Comparison of ENCODE assay signal across 11 mouse cellular contexts in genomic region chr13:92855901-92856300, GRCm38 (mm10). TPM values are rescaled to one million over a fixed set of nuclear protein-coding genes. Genes with fewer than 3 reads are reported as not detected.
A peak's percentile ranks its signal among the peaks of the same experiment; 100 is the strongest.
DNase-seq lines count a peak whose midpoint lies in the region; ATAC-seq and TF ChIP-seq lines count a peak whose summit lies in the region.
"Had no signal": no experiment of that assay in that cellular context is flagged by ENCODE, and none has a peak within 500 bp of the region (broad histone marks: within the 10 kb centered on the region; RNA-seq: fewer than 3 reads in every experiment).

No protein-coding gene starts in this region.

- H3K79me2 ChIP-seq in CH12.LX (replicated peaks; ENCODE audit: control insufficient read depth, extremely low read depth, insufficient read depth, poor library complexity, severe bottlenecking): no peaks in the 10 kb centered on the region

- peak; percentile 22; the same call in 1 of the 2 replicates for TF ChIP-seq RAD21 in CH12.LX (IDR thresholded peaks at IDR 0.05; ENCODE audit: low read depth, low read length)

- no peak overlapping the region for H3K4me2 ChIP-seq in kidney, postnatal 0 days (ENCODE audit: low read length)
- no peak overlapping the region for H3K4me2 ChIP-seq in CH12.LX (ENCODE audit: insufficient read depth, low read depth, poor library complexity, severe bottlenecking)
- H3K4me2 ChIP-seq: forebrain, embryonic 13.5 days; hindbrain, embryonic 14.5 days; liver, embryonic 13.5 days; midbrain, embryonic 12.5 days had no signal

- peak; percentile 40; the same call in 1 of the 2 replicates for TF ChIP-seq CTCF in kidney, postnatal 0 days (IDR thresholded peaks at IDR 0.05; ENCODE audit: low read depth)
- TF ChIP-seq CTCF in CH12.LX (conservative IDR thresholded peaks at IDR 0.05 in 1 of 2, IDR thresholded peaks at IDR 0.05 in 1 of 2; ENCODE audit: low read depth in 2 of 2, low read length in 2 of 2): peak in 1 of 2 experiments; percentile 55; a peak in 2 of 4 replicates

- ATAC-seq in kidney, postnatal 0 days (replicated peaks; ENCODE audit: low FRiP score, low read depth): no peak
- ATAC-seq: forebrain, embryonic 13.5 days had no signal

- no peaks in the 10 kb centered on the region for H3K9me3 ChIP-seq in kidney, postnatal 0 days (replicated peaks; ENCODE audit: low read length)
- no peaks in the 10 kb centered on the region for H3K9me3 ChIP-seq in CH12.LX (replicated peaks; ENCODE audit: low read length)
- H3K9me3 ChIP-seq: forebrain, embryonic 13.5 days; liver, embryonic 13.5 days; midbrain, embryonic 12.5 days had no signal

- H3K4me3 ChIP-seq in kidney, postnatal 0 days (replicated peaks; ENCODE audit: low read depth, low read length): no peak overlapping the region
- no peak overlapping the region for H3K4me3 ChIP-seq in CH12.LX (replicated peaks in 1 of 3; ENCODE audit: low read depth in 2 of 3, low read length in 2 of 3, poor library complexity in 1 of 3)
- H3K4me3 ChIP-seq: forebrain, embryonic 13.5 days; liver, embryonic 13.5 days; midbrain, embryonic 12.5 days had no signal

- TF ChIP-seq POLR2A in CH12.LX (IDR thresholded peaks at IDR 0.05; ENCODE audit: low read depth, low read length): no peak

- in situ Hi-C loops in CH12.LX (cut with MboI; ENCODE audit: low pct_ligation_motif_present, low pct_unique_long_range_greater_than_20kb, low sequenced_read_pairs): no loop called here

- dilution Hi-C loops in CH12.LX (cut with MboI; ENCODE audit: extremely low pct_ligation_motif_present, extremely low pct_unique_long_range_greater_than_20kb, low sequenced_read_pairs): no loop called here

- DNase-seq in kidney, postnatal 0 days (ENCODE audit: low spot score): no peak
- DNase-seq in kidney, adult 8-10 months: no peak
- DNase-seq in 416B (ENCODE audit: low read depth) (peak; percentile 18), CH12.LX (ENCODE audit: extremely low read depth) (peak; percentile 24)
- peak; percentile 43 for DNase-seq in induced T-regulatory cell, adult 2 months (ENCODE audit: low read depth)
- DNase-seq in urinary bladder, postnatal 10 days (ENCODE audit: low spot score): no peak
- DNase-seq in natural killer cell, adult 2 months (ENCODE audit: low spot score in 2 of 2): no peak
- DNase-seq: liver, embryonic 13.5 days had no signal

- no peak overlapping the region for H3K9ac ChIP-seq in kidney, postnatal 0 days (ENCODE audit: low read depth, low read length)
- no peak overlapping the region for H3K9ac ChIP-seq in CH12.LX (ENCODE audit: insufficient read depth, low read depth)
- H3K9ac ChIP-seq: forebrain, embryonic 13.5 days; hindbrain, embryonic 14.5 days; liver, embryonic 13.5 days; midbrain, embryonic 12.5 days had no signal

- H3K27ac ChIP-seq in kidney, postnatal 0 days: no peak overlapping the region
- no peak overlapping the region for H3K27ac ChIP-seq in CH12.LX (ENCODE audit: insufficient read depth, low read depth)
- H3K27ac ChIP-seq: forebrain, embryonic 13.5 days; hindbrain, embryonic 14.5 days; liver, embryonic 13.5 days; midbrain, embryonic 12.5 days had no signal

- TF ChIP-seq EP300 in CH12.LX (IDR thresholded peaks at IDR 0.05; ENCODE audit: low read length): no peak

- H3K4me1 ChIP-seq in kidney, postnatal 0 days (replicated peaks; ENCODE audit: insufficient read depth, low read length): no peaks in the 10 kb centered on the region
- H3K4me1 ChIP-seq in CH12.LX (ENCODE audit: control insufficient read depth in 1 of 2, insufficient read depth in 2 of 2): peaks cover 5 to 16% of the 10 kb centered on the region in 2 experiments
- H3K4me1 ChIP-seq: liver, embryonic 13.5 days; midbrain, embryonic 12.5 days had no signal

- H3K36me3 ChIP-seq in kidney, postnatal 0 days (ENCODE audit: insufficient read depth, low read length): peaks cover 14% of the 10 kb centered on the region; the same call in 1 of the 2 replicates
- H3K36me3 ChIP-seq in CH12.LX (replicated peaks in 1 of 2; ENCODE audit: control insufficient read depth in 1 of 2, insufficient read depth in 1 of 2, low read length in 1 of 2): peaks cover 19 to 57% of the 10 kb centered on the region in 2 experiments

- 76% methylated on average over 4 of the region's 4 CpGs for WGBS in kidney, postnatal 0 days

- H3K27me3 ChIP-seq in kidney, postnatal 0 days (ENCODE audit: insufficient read depth, low read length): no peaks in the 10 kb centered on the region
- no peaks in the 10 kb centered on the region for H3K27me3 ChIP-seq in CH12.LX (replicated peaks)
- H3K27me3 ChIP-seq: forebrain, embryonic 13.5 days; liver, embryonic 13.5 days; midbrain, embryonic 12.5 days had no signal

TF ChIP-seq in CH12.LX, 34 proteins besides CTCF, POLR2A, EP300 and RAD21:
- TF ChIP-seq SMC3 (IDR thresholded peaks at IDR 0.05; ENCODE audit: low read depth, low read length): peak; percentile 43
- no peak for TF ChIP-seq ZC3H11A (IDR thresholded peaks at IDR 0.05; ENCODE audit: low read depth, low read length)

RNA-seq across cellular contexts. Expression of gene Mtx3, which starts 11.3 kb away (rescaled TPM):
- 2.7 and 2.9 TPM in 2 replicates for polyA plus RNA-seq in kidney, postnatal 0 days (2015; fragmentation: Nextera tagmentation; extraction: Ambion mirVana)
- total RNA-seq in CH12.LX (2012; rRNA removed) (7.1 and 8.1 TPM in 2 replicates), CH12.LX (2014; rRNA removed) (10.9 and 12.9 TPM in 2 replicates)
- polyA plus RNA-seq in CH12.LX (2012; ENCODE audit: insufficient read length, low read depth): 15.3 and 17.3 TPM in 2 replicates

Comparison
In these comparisons a context has a peak if more than half of its experiments do, and no peak if none do; other contexts are left out.
1. DNase-seq: peak in 416B (single experiment), CH12.LX (single experiment) and induced T-regulatory cell, adult 2 months (single experiment); none in kidney, postnatal 0 days (single experiment), kidney, adult 8-10 months (0 of 2), urinary bladder, postnatal 10 days (single experiment) and natural killer cell, adult 2 months (0 of 2).